27 mouse cellular contexts compared by ENCODE assay signal in genomic region chr8:82982873-82983272, GRCm38 (mm10).
DNase-seq lines count a peak whose midpoint lies in the region; ATAC-seq lines count a peak whose summit lies in the region.
"Had no signal": no experiment of that assay in that cellular context is flagged by ENCODE, and none has a peak within 500 bp of the region (broad histone marks: within the 10 kb centered on the region; RNA-seq: fewer than 3 reads in every experiment).

No protein-coding gene starts in this region.

- no peak overlapping the region for H3K27ac ChIP-seq in embryonic facial prominence, embryonic 15.5 days (replicated peaks)
- H3K27ac ChIP-seq: forebrain, embryonic 10.5 days; forebrain, embryonic 15.5 days; hindbrain, embryonic 13.5 days; liver, embryonic 15.5 days; midbrain, embryonic 12.5 days; neural tube, embryonic 13.5 days had no signal

- peak; percentile 72 for ATAC-seq in embryonic facial prominence, embryonic 15.5 days (ENCODE audit: insufficient number of reproducible peaks, low FRiP score, low TSS enrichment, low read depth)
- ATAC-seq: CD4-positive, CD25-positive, alpha-beta regulatory T cell, adult 4 months; forebrain, embryonic 15.5 days; intestine, postnatal 0 days had no signal

- peaks cover 14% of the 10 kb centered on the region; the same call in 1 of the 2 replicates for H3K4me1 ChIP-seq in embryonic facial prominence, embryonic 15.5 days
- H3K4me1 ChIP-seq: forebrain, embryonic 10.5 days; hindbrain, embryonic 13.5 days; liver, embryonic 15.5 days; midbrain, embryonic 12.5 days; neural tube, embryonic 13.5 days had no signal

- H3K27me3 ChIP-seq in embryonic facial prominence, embryonic 15.5 days = no peaks in the 10 kb centered on the region
- H3K27me3 ChIP-seq: forebrain, embryonic 15.5 days; hindbrain, embryonic 13.5 days; liver, embryonic 15.5 days; megakaryocyte, embryonic 14.5 days; midbrain, embryonic 12.5 days; neural tube, embryonic 13.5 days had no signal

- H3K9ac ChIP-seq in embryonic facial prominence, embryonic 15.5 days = no peak overlapping the region
- H3K9ac ChIP-seq: forebrain, embryonic 15.5 days; hindbrain, embryonic 13.5 days; liver, embryonic 15.5 days; midbrain, embryonic 12.5 days; neural tube, embryonic 13.5 days had no signal

- peak; percentile 24 for DNase-seq in heart, adult 11 months
- no peak for DNase-seq in heart, postnatal 4 days
- peak; percentile 33 for DNase-seq in 3T3-L1 (ENCODE audit: low read depth, low spot score)
- peak; percentile 43 for DNase-seq in Muller cell, postnatal 12 days (ENCODE audit: inconsistent ontology term)
- no peak for DNase-seq in kidney, postnatal 10 days
- DNase-seq in cerebellum, postnatal 10 days = no peak
- no peak for DNase-seq in thymus, postnatal 0 days (ENCODE audit: low spot score)
- DNase-seq: adrenal gland, postnatal 25 days; cerebellum, adult 11-12 months; cerebellum, adult 9-11 months; gastrocnemius, adult 2 months; heart, postnatal 36 days; kidney, adult 9 months; kidney, postnatal 14 days; liver; thymus, postnatal 14 days had no signal

- no peak overlapping the region for H3K4me3 ChIP-seq in embryonic facial prominence, embryonic 15.5 days (replicated peaks)
- H3K4me3 ChIP-seq: forebrain, embryonic 10.5 days; forebrain, embryonic 15.5 days; gastrocnemius, adult 2 months; hindbrain, embryonic 13.5 days; liver, embryonic 15.5 days; megakaryocyte, embryonic 14.5 days; midbrain, embryonic 12.5 days; neural tube, embryonic 13.5 days had no signal

- no peaks in the 10 kb centered on the region for H3K9me3 ChIP-seq in embryonic facial prominence, embryonic 15.5 days (replicated peaks)
- H3K9me3 ChIP-seq: forebrain, embryonic 10.5 days; forebrain, embryonic 15.5 days; hindbrain, embryonic 13.5 days; liver, embryonic 15.5 days; megakaryocyte, embryonic 14.5 days; midbrain, embryonic 12.5 days; neural tube, embryonic 13.5 days had no signal

- no peak overlapping the region for H3K4me2 ChIP-seq in embryonic facial prominence, embryonic 15.5 days (replicated peaks)
- H3K4me2 ChIP-seq: forebrain, embryonic 15.5 days; heart, embryonic 11.5 days; hindbrain, embryonic 13.5 days; liver, embryonic 15.5 days; midbrain, embryonic 12.5 days; neural tube, embryonic 13.5 days had no signal

- 54% methylated on average over 1 of the region's 1 CpGs for WGBS in embryonic facial prominence, embryonic 15.5 days

- H3K36me3 ChIP-seq in embryonic facial prominence, embryonic 15.5 days = no peaks in the 10 kb centered on the region
- H3K36me3 ChIP-seq: forebrain, embryonic 10.5 days; forebrain, embryonic 15.5 days; hindbrain, embryonic 13.5 days; liver, embryonic 15.5 days; midbrain, embryonic 12.5 days; neural tube, embryonic 13.5 days had no signal

Comparison
In these comparisons a context has a peak if more than half of its experiments do, and no peak if none do; other contexts are left out.
1. DNase-seq: peak in heart, adult 11 months (single experiment), 3T3-L1 (single experiment) and Muller cell, postnatal 12 days (single experiment); none in heart, postnatal 4 days (single experiment), kidney, postnatal 10 days (single experiment), cerebellum, postnatal 10 days (0 of 2) and thymus, postnatal 0 days (single experiment).